Mouse (Mus musculus) bone marrow, adult 2 months (tissue): ENCODE measurements around the gene Erc1. TPM values are rescaled to one million over a fixed set of nuclear protein-coding genes. Genes with fewer than 3 reads are reported as not detected.
A peak's percentile ranks its signal among the peaks of the same experiment; 100 is the strongest.

ENCODE experiments used
- H3K27ac ChIP-seq: fragments of 200-500 bp; 2 replicates; pipeline ENCODE4 v1.5.1; 2012; ENCODE audit warnings: low read depth, mild to moderate bottlenecking, control low read depth, inconsistent platforms, low read length; ENCODE audit not compliant: control insufficient read depth, poor library complexity, insufficient read depth
- H3K4me1 ChIP-seq: fragments of 200-500 bp; 2 replicates; pipeline ENCODE4 v1.6.1; 2011; ENCODE audit warnings: low read length; ENCODE audit not compliant: control insufficient read depth, insufficient read depth
- H3K4me3 ChIP-seq: fragments of 200-500 bp; replicated peaks from 2 replicates; pipeline ENCODE3; 2011; ENCODE audit warnings: mild to moderate bottlenecking, low read depth, low read length, control low read depth; ENCODE audit not compliant: control insufficient read depth
- CTCF ChIP-seq: fragments of 200-500 bp; IDR thresholded peaks from 2 replicates; pipeline ENCODE4 v1.5.1; 2011; ENCODE audit warnings: low read length, control low read depth; ENCODE audit not compliant: control insufficient read depth, insufficient read depth
- POLR2A ChIP-seq: fragments of 200-500 bp; IDR thresholded peaks from 2 replicates; pipeline ENCODE4 v1.6.1; 2011; ENCODE audit warnings: low read depth, mild to moderate bottlenecking, control low read depth, low read length, borderline replicate concordance; ENCODE audit not compliant: control insufficient read depth
- WGBS: fragments of 180-500 bp; shearing (Covaris S2); methylation state at CpG from one replicate; pipeline ENCODE4 v1.1.7; 2018; 5-methylcytosine and 5-hydroxymethylcytosine counted together
- polyA plus RNA-seq: library from polyadenylated mRNA; stranded (reverse); fragments of >200 nt; gene quantifications from 2 replicates; pipeline ENCODE4 v1.2.4, GENCODE M21; 2011; ENCODE audit warnings: low replicate concordance; ENCODE audit not compliant: missing spikeins, insufficient read depth, insufficient read length

Gene Erc1
- polyA plus RNA-seq: 7.3 and 9.8 TPM in 2 replicates

DNA sequence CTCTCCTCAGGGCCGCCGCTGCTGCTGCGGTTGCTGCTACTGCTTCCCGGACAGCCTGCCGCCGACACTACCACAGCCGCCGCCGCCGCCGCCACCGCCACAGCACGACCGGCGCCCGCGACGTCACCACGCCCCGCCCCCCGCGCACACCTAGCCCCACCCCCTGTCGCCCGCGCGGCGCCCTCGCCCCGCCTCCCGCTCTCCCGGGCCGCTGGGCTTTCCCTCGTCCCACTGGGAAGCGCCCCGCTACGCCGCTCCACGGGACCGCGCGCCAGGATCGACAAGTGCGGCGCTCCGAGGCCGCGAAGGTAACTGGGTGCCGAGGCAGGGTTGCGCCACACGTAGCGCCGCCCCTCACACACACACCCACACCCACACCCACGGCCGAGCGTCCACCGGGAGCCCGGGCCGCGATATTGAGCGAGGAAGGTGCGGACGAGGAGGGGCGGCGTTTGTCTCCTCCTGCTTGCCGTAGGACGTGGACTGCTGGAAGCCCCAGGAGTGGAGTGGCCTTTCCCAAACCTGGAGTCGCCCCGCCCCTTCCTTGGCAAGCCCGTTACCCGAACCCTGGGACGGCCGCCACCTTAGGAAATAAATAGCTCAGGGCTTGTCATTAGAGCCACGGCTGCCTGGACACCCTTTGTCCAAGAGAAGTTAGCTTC lies at the start of gene Erc1:
TSS of gene Erc1 (minus strand) at position 134 of the 662 bp plus-strand sequence.
- peak within 1 kb of the TSS; percentile 90 for H3K4me3 ChIP-seq
- H3K27ac ChIP-seq: peak within 1 kb of the TSS; percentile 86
- TF ChIP-seq CTCF: no peak
- TF ChIP-seq POLR2A: peak; percentile 18; the same call in 1 of the 2 replicates
- H3K4me1 ChIP-seq: peaks cover 2% of the 10 kb centered on the region; the same call in 1 of the 2 replicates
- WGBS: 1% methylated on average over 69 of the region's 73 CpGs

DNA sequence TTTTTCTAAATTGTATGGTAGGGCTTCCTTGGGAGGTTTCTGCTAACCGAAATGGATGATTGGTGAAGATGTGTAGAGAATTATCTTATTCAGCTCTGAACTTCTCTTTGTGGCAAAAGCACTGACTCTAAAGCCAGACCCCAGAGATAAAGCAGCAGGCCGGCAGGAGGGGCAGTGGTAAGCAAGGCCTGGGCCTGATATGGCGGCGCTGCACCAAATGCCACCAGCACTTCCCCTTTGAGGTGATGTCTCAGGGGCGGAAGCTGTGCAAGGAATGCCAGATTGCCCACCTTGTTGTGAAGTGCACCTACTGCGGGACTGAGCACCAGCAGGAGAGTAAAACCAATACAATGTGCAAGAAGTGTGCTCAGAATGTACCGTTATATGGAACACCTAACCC lies 44.7 kb upstream of the Erc1 start:
- no peak for TF ChIP-seq CTCF
- no peak for TF ChIP-seq POLR2A
- no peak overlapping the region for H3K27ac ChIP-seq
- H3K4me3 ChIP-seq: no peak overlapping the region
- 31% methylated on average over 7 of the region's 7 CpGs for WGBS
- no peaks in the 10 kb centered on the region; the same call in 1 of the 2 replicates for H3K4me1 ChIP-seq

DNA sequence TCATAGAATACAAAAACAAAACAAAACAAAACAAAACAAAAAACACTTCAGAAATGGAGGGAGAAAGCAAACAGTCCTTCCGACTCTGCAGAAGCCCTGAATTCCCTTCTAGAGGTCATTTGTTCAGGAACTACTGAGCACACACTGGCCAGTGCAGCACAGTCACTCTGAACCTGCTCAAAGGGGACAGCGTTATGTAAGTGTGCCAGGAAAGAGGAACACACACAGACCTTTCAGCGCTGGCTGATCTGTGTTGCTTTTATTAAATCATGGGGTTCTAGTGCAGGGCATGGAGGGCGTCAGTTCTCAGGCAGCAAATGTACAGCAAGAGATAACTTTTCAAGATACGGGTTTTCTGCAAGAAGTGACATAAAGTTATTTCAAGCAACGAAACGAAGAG lies 35.2 kb upstream of the Erc1 start:
- Histone ChIP-seq H3K4me3 (no peak overlapping the region), H3K27ac (no peak overlapping the region), H3K4me1 (no peaks in the 10 kb centered on the region)
- TF ChIP-seq CTCF (no peak), POLR2A (no peak)
- WGBS: 24% methylated on average over 7 of the region's 7 CpGs

DNA sequence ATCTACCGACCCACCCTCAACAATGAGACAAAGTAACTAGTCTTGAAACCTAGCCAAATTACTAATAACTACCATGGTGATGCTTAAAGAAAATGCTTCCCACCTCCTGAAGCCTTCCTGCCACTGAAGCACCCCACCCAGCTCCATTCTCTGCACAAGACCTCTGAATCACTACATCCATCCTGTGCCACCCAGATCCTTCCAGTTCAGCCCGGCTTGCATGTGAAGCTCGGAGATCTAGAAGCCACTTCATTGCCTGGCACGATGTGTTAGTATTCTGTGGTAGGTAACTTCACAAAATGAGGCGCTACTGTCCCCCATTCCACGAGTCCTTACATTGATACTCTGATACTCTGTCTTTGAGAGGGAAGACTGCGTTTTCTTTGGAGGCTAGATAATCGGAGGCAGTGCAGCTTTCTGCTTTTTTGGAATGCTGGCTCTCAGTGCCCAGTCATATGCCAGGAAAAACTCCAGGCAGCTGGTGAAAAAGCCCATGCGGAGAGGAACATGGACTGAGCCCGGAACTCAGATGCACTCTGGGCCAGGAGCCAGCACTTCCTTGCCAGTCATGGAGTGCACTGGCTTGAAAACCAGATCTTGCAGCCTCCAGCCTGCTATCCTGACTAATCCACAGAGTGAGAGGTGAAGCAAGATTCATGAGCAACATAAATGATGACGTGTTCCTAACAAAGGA lies 16.5 kb upstream of the Erc1 start:
- H3K27ac ChIP-seq: no peak overlapping the region
- 83% methylated on average over 11 of the region's 11 CpGs for WGBS
- TF ChIP-seq POLR2A (no peak), CTCF (no peak)
- no peak overlapping the region for H3K4me3 ChIP-seq
- H3K4me1 ChIP-seq: no peaks in the 10 kb centered on the region

DNA sequence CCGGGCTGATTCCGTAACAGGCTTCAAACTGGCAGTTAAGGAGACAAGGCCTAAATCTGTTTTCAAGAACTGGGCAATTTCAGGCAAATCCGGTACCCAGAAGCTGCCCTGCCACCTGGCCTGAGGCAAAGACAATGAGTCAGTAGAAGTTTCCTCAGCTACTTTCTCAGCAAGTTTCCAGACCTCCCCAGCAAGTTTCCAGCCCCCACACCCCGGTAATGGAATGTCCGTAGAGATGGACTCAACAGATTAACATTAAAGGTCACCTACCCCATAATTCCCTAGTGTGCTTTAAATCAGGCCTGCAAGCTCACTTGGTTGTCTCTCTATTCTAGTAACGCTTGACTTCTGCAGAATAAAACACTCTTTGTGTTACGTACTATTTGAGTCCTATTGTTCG lies 13.6 kb upstream of the Erc1 start:
- 87% methylated on average over 8 of the region's 8 CpGs for WGBS
- TF ChIP-seq CTCF: no peak
- no peak for TF ChIP-seq POLR2A
- H3K4me1 ChIP-seq: no peaks in the 10 kb centered on the region
- no peak overlapping the region for H3K27ac ChIP-seq
- no peak overlapping the region for H3K4me3 ChIP-seq

DNA sequence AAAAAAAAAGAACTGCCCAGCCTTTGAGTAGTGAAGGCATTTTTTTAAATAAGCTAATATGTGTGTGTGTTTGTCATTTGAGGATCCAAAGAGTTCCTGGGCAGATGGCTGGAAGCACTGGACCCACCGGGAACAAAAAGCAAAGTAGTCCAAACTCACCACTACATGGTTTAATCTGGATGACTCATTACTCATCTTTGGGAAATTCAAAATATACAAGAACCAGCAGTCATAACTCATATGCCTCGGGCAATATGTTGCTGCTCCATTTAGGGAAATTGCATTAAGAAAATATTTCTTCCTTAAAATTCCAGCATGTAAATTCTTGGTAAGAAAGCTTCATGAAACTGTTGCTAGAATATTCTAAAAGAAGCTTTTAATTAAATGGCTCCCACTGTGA lies 12.3 kb upstream of the Erc1 start:
- 85% methylated on average over 2 of the region's 2 CpGs for WGBS
- no peaks in the 10 kb centered on the region for H3K4me1 ChIP-seq
- TF ChIP-seq POLR2A (no peak), CTCF (no peak)
- no peak overlapping the region for H3K4me3 ChIP-seq
- no peak overlapping the region for H3K27ac ChIP-seq

DNA sequence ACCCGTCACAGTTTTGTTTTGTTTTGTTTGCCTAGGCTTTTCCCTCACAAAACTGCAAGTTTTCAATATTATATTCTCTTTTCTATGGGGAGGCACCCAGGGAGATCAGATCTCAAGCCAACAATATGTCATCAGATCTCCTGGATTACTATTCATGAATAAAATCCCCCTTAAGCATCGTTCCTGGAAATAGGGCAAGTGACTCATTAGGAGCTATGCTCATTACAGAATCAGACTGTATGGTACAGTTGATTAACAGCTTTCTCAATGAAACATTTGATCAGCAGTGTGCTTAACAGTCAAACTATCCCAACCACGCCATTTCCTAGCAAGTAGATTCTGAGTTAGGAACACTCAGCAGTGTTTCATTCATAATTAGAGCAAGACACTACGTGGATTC lies 7.5 kb upstream of the Erc1 start:
- TF ChIP-seq POLR2A (no peak), CTCF (no peak)
- 81% methylated on average over 4 of the region's 4 CpGs for WGBS

DNA sequence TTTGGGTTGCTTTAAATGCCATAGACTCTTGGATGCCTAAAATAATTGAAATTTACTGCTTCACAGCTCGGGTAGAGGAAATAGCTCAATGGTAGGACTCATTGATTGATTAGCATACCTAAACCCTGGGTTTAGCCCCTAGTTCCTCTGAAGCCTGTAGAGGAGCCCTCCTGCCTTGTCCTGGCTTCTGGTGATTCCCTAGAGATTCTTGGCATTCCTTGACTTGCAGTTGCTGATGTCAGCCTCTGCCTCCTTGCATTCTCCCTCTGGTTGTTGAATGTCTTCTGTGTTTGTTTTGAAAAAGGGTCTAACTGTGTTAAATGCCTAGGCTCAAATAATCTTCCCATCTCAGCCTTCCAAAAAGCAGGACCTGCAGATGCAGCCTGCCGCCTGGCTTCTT lies 6.2 kb upstream of the Erc1 start:
- H3K4me3 ChIP-seq: no peak overlapping the region
- TF ChIP-seq POLR2A (no peak), CTCF (no peak)
- WGBS: 82% methylated on average over 2 of the region's 2 CpGs
- no peak overlapping the region for H3K27ac ChIP-seq
- no peaks in the 10 kb centered on the region for H3K4me1 ChIP-seq

More for the DNA sequence above, 7.5 kb upstream of the Erc1 start:
- H3K4me1 ChIP-seq: no peaks in the 10 kb centered on the region
- no peak overlapping the region for H3K27ac ChIP-seq
- no peak overlapping the region for H3K4me3 ChIP-seq
